Mouse (Mus musculus) liver (tissue): ENCODE data around the gene Phlda3.
A peak's percentile ranks its signal among the peaks of the same experiment; 100 is the strongest.

Experiments used
- DNase-seq: peaks from one replicate; pipeline ENCODE4 v3.0.0-alpha.2; 2020; ENCODE audit warnings: mixed read lengths

Phlda3 gene

GRCm38 (mm10) chr1:135760216-135760615 is 5.7 kb upstream of the Phlda3 start:
- no peak for DNase-seq

- no peak for DNase-seq
Observed at GRCm38 (mm10) chr1:135761728-135762127, 4.2 kb upstream of the Phlda3 start.

- DNase-seq = no peak
Observed at GRCm38 (mm10) chr1:135763503-135764205, 2.3 kb upstream of the Phlda3 start.

- no peak for DNase-seq
Observed at GRCm38 (mm10) chr1:135764206-135764528, 1.8 kb upstream of the Phlda3 start.

GRCm38 (mm10) chr1:135766592-135767306 is 830 bp downstream of the Phlda3 start:
- DNase-seq = no peak

- no peak for DNase-seq
Observed at GRCm38 (mm10) chr1:135767324-135767890, 1.5 kb downstream of the Phlda3 start.

- no peak for DNase-seq
Observed at GRCm38 (mm10) chr1:135768400-135768799, 2.5 kb downstream of the Phlda3 start.

- no peak for DNase-seq
Observed at GRCm38 (mm10) chr1:135770237-135770636, 4.3 kb downstream of the Phlda3 start.

GRCm38 (mm10) chr1:135770896-135771572 is 5.1 kb downstream of the Phlda3 start:
- DNase-seq = no peak

GRCm38 (mm10) chr1:135771573-135771970 is 5.7 kb downstream of the Phlda3 start:
- DNase-seq = no peak

GRCm38 (mm10) chr1:135776596-135776995 is 10.7 kb downstream of the Phlda3 start:
- DNase-seq = no peak

- DNase-seq = no peak
Observed at GRCm38 (mm10) chr1:135777046-135777445, 11.1 kb downstream of the Phlda3 start.

- DNase-seq = peak; percentile 42
Observed at GRCm38 (mm10) chr1:135778780-135779535, 13.0 kb downstream of the Phlda3 start, which contains the start of gene Tnni1. Tnni1 (plus strand) TSS chr1:135779434.

GRCm38 (mm10) chr1:135780649-135781048 is 14.7 kb downstream of the Phlda3 start:
- DNase-seq = no peak

GRCm38 (mm10) chr1:135781220-135781619 is 15.3 kb downstream of the Phlda3 start:
- peak; percentile 70 for DNase-seq

GRCm38 (mm10) chr1:135782816-135783215 is 16.9 kb downstream of the Phlda3 start:
- DNase-seq = no peak

- peak; percentile 82 for DNase-seq
Observed at GRCm38 (mm10) chr1:135787799-135788198, 21.9 kb downstream of the Phlda3 start.

- peak; percentile 50 for DNase-seq
Observed at GRCm38 (mm10) chr1:135788708-135789107, 22.8 kb downstream of the Phlda3 start.

GRCm38 (mm10) chr1:135789815-135790214 is 23.9 kb downstream of the Phlda3 start:
- peak; percentile 83 for DNase-seq

- no peak for DNase-seq
Observed at GRCm38 (mm10) chr1:135792143-135792939, 26.4 kb downstream of the Phlda3 start.

GRCm38 (mm10) chr1:135793370-135794215 is 27.7 kb downstream of the Phlda3 start:
- peak; percentile 27 for DNase-seq
